Mouse (Mus musculus): Measurements from ENCODE around the gene Ccdc113. TPM values are rescaled to one million over a fixed set of nuclear protein-coding genes. Genes with fewer than 3 reads are reported as not detected.

Ccdc113 gene
- not detected for total RNA-seq (2022)

GRCm38 (mm10) chr8:95533584-95534387, at the start of gene Ccdc113:
Gene Ccdc113 (plus strand): TSS chr8:95534085.
- DNase-seq (ENCODE audit: low spot score), result no peak

GRCm38 (mm10) chr8:95487800-95488697, 45.8 kb upstream of the Ccdc113 start:
- no peak for DNase-seq (ENCODE audit: low spot score)

- DNase-seq (ENCODE audit: low spot score), result peak; percentile 68
These were observed 45.1 kb upstream of the Ccdc113 start for GRCm38 (mm10) chr8:95488698-95489332.

- DNase-seq (ENCODE audit: low spot score), result no peak
These were observed 43.9 kb upstream of the Ccdc113 start, which contains the start of gene Csnk2a2 for GRCm38 (mm10) chr8:95490006-95490405. Gene Csnk2a2 (minus strand): TSS chr8:95490039.

GRCm38 (mm10) chr8:95492057-95492456, 41.8 kb upstream of the Ccdc113 start:
- DNase-seq (ENCODE audit: low spot score), result no peak

- DNase-seq (ENCODE audit: low spot score), result no peak
These were observed 38.4 kb upstream of the Ccdc113 start for GRCm38 (mm10) chr8:95495444-95495843.

- DNase-seq (ENCODE audit: low spot score), result no peak
These were observed 37.5 kb upstream of the Ccdc113 start for GRCm38 (mm10) chr8:95496420-95496819.

- DNase-seq (ENCODE audit: low spot score), result no peak
These were observed 36.1 kb upstream of the Ccdc113 start for GRCm38 (mm10) chr8:95497821-95498220.

GRCm38 (mm10) chr8:95499266-95500064, 34.4 kb upstream of the Ccdc113 start:
- DNase-seq (ENCODE audit: low spot score), result no peak

- no peak for DNase-seq (ENCODE audit: low spot score)
These were observed 33.4 kb upstream of the Ccdc113 start for GRCm38 (mm10) chr8:95500436-95500835.

GRCm38 (mm10) chr8:95502431-95502830, 31.5 kb upstream of the Ccdc113 start:
- no peak for DNase-seq (ENCODE audit: low spot score)

GRCm38 (mm10) chr8:95504835-95505234, 29.1 kb upstream of the Ccdc113 start:
- no peak for DNase-seq (ENCODE audit: low spot score)

GRCm38 (mm10) chr8:95505606-95506005, 28.3 kb upstream of the Ccdc113 start:
- no peak for DNase-seq (ENCODE audit: low spot score)

- no peak for DNase-seq (ENCODE audit: low spot score)
These were observed 27.6 kb upstream of the Ccdc113 start for GRCm38 (mm10) chr8:95506245-95506644.

- DNase-seq (ENCODE audit: low spot score), result no peak
These were observed 21.6 kb upstream of the Ccdc113 start for GRCm38 (mm10) chr8:95512257-95512656.

GRCm38 (mm10) chr8:95513219-95513618, 20.7 kb upstream of the Ccdc113 start:
- no peak for DNase-seq (ENCODE audit: low spot score)

GRCm38 (mm10) chr8:95516928-95517327, 17.0 kb upstream of the Ccdc113 start:
- no peak for DNase-seq (ENCODE audit: low spot score)

- DNase-seq (ENCODE audit: low spot score), result no peak
These were observed 9.9 kb upstream of the Ccdc113 start for GRCm38 (mm10) chr8:95523991-95524390.

GRCm38 (mm10) chr8:95528194-95528593, 5.7 kb upstream of the Ccdc113 start:
- DNase-seq (ENCODE audit: low spot score), result no peak

GRCm38 (mm10) chr8:95528750-95529310, 5.1 kb upstream of the Ccdc113 start:
- DNase-seq (ENCODE audit: low spot score), result no peak

GRCm38 (mm10) chr8:95532206-95532605, 1.7 kb upstream of the Ccdc113 start:
- DNase-seq (ENCODE audit: low spot score), result no peak
